In the genomic region with DNA sequence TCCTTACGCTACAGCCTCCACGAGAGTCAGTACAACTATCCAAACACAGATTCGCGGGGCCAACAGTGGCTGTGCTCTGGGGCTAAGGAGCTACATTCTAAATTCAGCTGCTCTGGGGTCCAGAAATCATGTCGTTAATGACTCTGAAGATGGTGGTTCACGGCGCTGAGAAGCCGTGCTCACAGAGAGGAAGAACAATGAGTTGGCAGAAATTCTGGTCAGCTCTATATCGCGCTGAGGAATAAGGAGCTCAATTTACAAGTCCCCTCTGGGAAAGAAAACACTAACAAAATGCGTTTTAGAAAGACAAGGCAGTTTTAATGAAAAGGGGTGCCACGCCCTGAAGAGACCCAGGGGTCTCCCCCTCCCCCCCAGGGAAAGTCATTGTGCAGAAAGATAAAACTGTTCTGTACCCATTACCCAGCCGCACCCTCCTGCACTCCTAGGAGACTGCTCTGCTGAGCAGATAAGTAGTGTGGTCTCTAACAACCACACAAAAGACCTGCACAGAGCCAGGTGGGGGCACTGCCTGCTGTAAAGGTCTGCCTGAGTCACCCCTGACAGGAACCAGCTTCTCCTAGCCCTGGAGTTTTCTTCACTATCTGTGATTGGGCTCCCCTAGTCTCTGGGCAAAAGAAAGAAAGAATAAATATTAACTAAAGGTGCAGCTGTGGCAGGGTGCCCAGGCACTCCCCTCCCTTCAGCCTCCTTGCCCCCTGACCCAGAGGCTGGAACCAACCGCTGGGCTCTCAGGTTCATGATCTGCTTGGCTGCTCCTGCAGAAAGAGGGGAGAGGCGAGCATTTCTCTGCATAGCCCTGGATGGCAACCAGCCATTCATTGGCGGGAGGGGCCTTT, we compare ENCODE assay signal across 9 mouse cellular contexts. TPM values are rescaled to one million over a fixed set of nuclear protein-coding genes. Genes with fewer than 3 reads are reported as not detected.
DNase-seq lines count a peak whose midpoint lies in the region; ATAC-seq lines count a peak whose summit lies in the region.
"Had no signal": no experiment of that assay in that cellular context is flagged by ENCODE, and none has a peak within 500 bp of the region (broad histone marks: within the 10 kb centered on the region; RNA-seq: fewer than 3 reads in every experiment).

No protein-coding gene starts in this region.

- H3K9me3 ChIP-seq in hindbrain, embryonic 12.5 days (replicated peaks) = no peaks in the 10 kb centered on the region
- no peaks in the 10 kb centered on the region for H3K9me3 ChIP-seq in hindbrain, embryonic 14.5 days (ENCODE audit: control insufficient read depth, low read length)
- no peaks in the 10 kb centered on the region for H3K9me3 ChIP-seq in erythroblast, embryonic 14.5 days (ENCODE audit: control insufficient read depth, low read length)
- H3K9me3 ChIP-seq in liver, embryonic 15.5 days (replicated peaks) = no peaks in the 10 kb centered on the region
- H3K9me3 ChIP-seq in stomach, embryonic 15.5 days = no peaks in the 10 kb centered on the region
- no peaks in the 10 kb centered on the region for H3K9me3 ChIP-seq in forebrain, embryonic 15.5 days
- H3K9me3 ChIP-seq: limb, embryonic 15.5 days had no signal

- 49% methylated on average over 16 of the region's 16 CpGs for WGBS in hindbrain, embryonic 12.5 days
- WGBS in hindbrain, embryonic 14.5 days = 42% methylated on average over 16 of the region's 16 CpGs
- 14% methylated on average over 16 of the region's 16 CpGs for WGBS in liver, embryonic 15.5 days (ENCODE audit: insufficient replicate concordance)
- 49% methylated on average over 16 of the region's 16 CpGs for WGBS in stomach, embryonic 15.5 days
- WGBS in forebrain, embryonic 15.5 days = 42% methylated on average over 16 of the region's 16 CpGs

- no peaks in the 10 kb centered on the region for H3K27me3 ChIP-seq in hindbrain, embryonic 12.5 days
- no peaks in the 10 kb centered on the region for H3K27me3 ChIP-seq in hindbrain, embryonic 14.5 days (ENCODE audit: control insufficient read depth, insufficient read depth, low read length)
- H3K27me3 ChIP-seq in erythroblast, embryonic 14.5 days (ENCODE audit: control insufficient read depth) = no peaks in the 10 kb centered on the region
- H3K27me3 ChIP-seq in liver, embryonic 15.5 days = no peaks in the 10 kb centered on the region
- no peaks in the 10 kb centered on the region for H3K27me3 ChIP-seq in stomach, embryonic 15.5 days (replicated peaks)
- H3K27me3 ChIP-seq in forebrain, embryonic 15.5 days = no peaks in the 10 kb centered on the region
- H3K27me3 ChIP-seq: limb, embryonic 15.5 days had no signal

- no peaks in the 10 kb centered on the region for H3K36me3 ChIP-seq in hindbrain, embryonic 12.5 days
- no peaks in the 10 kb centered on the region for H3K36me3 ChIP-seq in hindbrain, embryonic 14.5 days (replicated peaks; ENCODE audit: control insufficient read depth, insufficient read depth)
- H3K36me3 ChIP-seq in erythroblast, embryonic 14.5 days (ENCODE audit: control insufficient read depth) = peaks cover 3% of the 10 kb centered on the region; the same call in 1 of the 2 replicates
- H3K36me3 ChIP-seq in liver, embryonic 15.5 days (replicated peaks) = no peaks in the 10 kb centered on the region
- no peaks in the 10 kb centered on the region for H3K36me3 ChIP-seq in stomach, embryonic 15.5 days
- no peaks in the 10 kb centered on the region for H3K36me3 ChIP-seq in forebrain, embryonic 15.5 days
- H3K36me3 ChIP-seq: limb, embryonic 15.5 days had no signal

- no peak for DNase-seq in hindbrain, embryonic 14.5 days (ENCODE audit: low spot score)
- DNase-seq in right cerebral cortex, adult 18-20 months = no peak
- DNase-seq in adrenal gland, adult 18-20 months (ENCODE audit: low spot score in 2 of 2) = no peak

- ATAC-seq in hindbrain, embryonic 12.5 days (ENCODE audit: low FRiP score) = no peak; the same call in 1 of the 2 replicates
- no peak for ATAC-seq in hindbrain, embryonic 14.5 days (ENCODE audit: low FRiP score)
- peak; percentile 88 for ATAC-seq in liver, embryonic 15.5 days (ENCODE audit: insufficient read depth)
- peak; percentile 94 for ATAC-seq in stomach, embryonic 15.5 days (ENCODE audit: insufficient read depth, low FRiP score, low read depth)
- ATAC-seq in forebrain, embryonic 15.5 days (replicated peaks) = no peak

- H3K4me3 ChIP-seq in hindbrain, embryonic 12.5 days = no peak overlapping the region
- no peak overlapping the region for H3K4me3 ChIP-seq in hindbrain, embryonic 14.5 days (replicated peaks; ENCODE audit: low read length)
- peak overlapping the region; percentile 54 for H3K4me3 ChIP-seq in erythroblast, embryonic 14.5 days (replicated peaks)
- peak overlapping the region; percentile 52 for H3K4me3 ChIP-seq in liver, embryonic 15.5 days (replicated peaks)
- H3K4me3 ChIP-seq in stomach, embryonic 15.5 days (replicated peaks) = no peak overlapping the region
- no peak overlapping the region for H3K4me3 ChIP-seq in forebrain, embryonic 15.5 days
- H3K4me3 ChIP-seq: limb, embryonic 15.5 days had no signal

- H3K4me1 ChIP-seq in hindbrain, embryonic 12.5 days = peaks cover 13% of the 10 kb centered on the region
- H3K4me1 ChIP-seq in hindbrain, embryonic 14.5 days (replicated peaks; ENCODE audit: control insufficient read depth, insufficient read depth, low read length) = no peaks in the 10 kb centered on the region
- peaks cover 69% of the 10 kb centered on the region for H3K4me1 ChIP-seq in erythroblast, embryonic 14.5 days (ENCODE audit: control insufficient read depth)
- H3K4me1 ChIP-seq in liver, embryonic 15.5 days (replicated peaks) = peaks cover 70% of the 10 kb centered on the region
- H3K4me1 ChIP-seq in stomach, embryonic 15.5 days = peaks cover 18% of the 10 kb centered on the region
- H3K4me1 ChIP-seq in forebrain, embryonic 15.5 days = no peaks in the 10 kb centered on the region

- 0 out of 2 replicates have a peak overlapping the region, but pooled peaks have one; percentile 46 for H3K27ac ChIP-seq in hindbrain, embryonic 12.5 days
- H3K27ac ChIP-seq in hindbrain, embryonic 14.5 days = no peak overlapping the region
- peak overlapping the region; percentile 94 for H3K27ac ChIP-seq in liver, embryonic 15.5 days (replicated peaks)
- peak overlapping the region; percentile 81 for H3K27ac ChIP-seq in stomach, embryonic 15.5 days
- no peak overlapping the region for H3K27ac ChIP-seq in forebrain, embryonic 15.5 days (replicated peaks)
- H3K27ac ChIP-seq: limb, embryonic 15.5 days had no signal

- H3K9ac ChIP-seq in hindbrain, embryonic 12.5 days = no peak overlapping the region
- no peak overlapping the region for H3K9ac ChIP-seq in hindbrain, embryonic 14.5 days
- peak overlapping the region; percentile 57 for H3K9ac ChIP-seq in liver, embryonic 15.5 days
- no peak overlapping the region for H3K9ac ChIP-seq in stomach, embryonic 15.5 days
- no peak overlapping the region for H3K9ac ChIP-seq in forebrain, embryonic 15.5 days (replicated peaks)
- H3K9ac ChIP-seq: limb, embryonic 15.5 days had no signal

- no peak overlapping the region for H3K4me2 ChIP-seq in hindbrain, embryonic 12.5 days (replicated peaks)
- H3K4me2 ChIP-seq in hindbrain, embryonic 14.5 days (replicated peaks) = no peak overlapping the region
- H3K4me2 ChIP-seq in liver, embryonic 15.5 days = peak overlapping the region; percentile 80
- peak overlapping the region; percentile 6; the same call in 1 of the 2 replicates for H3K4me2 ChIP-seq in stomach, embryonic 15.5 days
- H3K4me2 ChIP-seq in forebrain, embryonic 15.5 days (replicated peaks) = no peak overlapping the region
- H3K4me2 ChIP-seq: limb, embryonic 15.5 days had no signal

RNA-seq across cellular contexts. Expression of a gene that starts 26.0 kb away (rescaled TPM):
- 578 and 632 TPM in 2 replicates for polyA plus RNA-seq in hindbrain, embryonic 12.5 days (2016; fragmentation: Nextera tagmentation; extraction: Ambion mirVana)
- 608 and 616 TPM in 2 replicates for polyA plus RNA-seq in hindbrain, embryonic 14.5 days (2014; fragmentation: Nextera tagmentation; extraction: Ambion mirVana)
- not detected in 2 replicates for polyA plus RNA-seq in erythroblast, embryonic 14.5 days (2012)
- 0.23 and 0.36 TPM in 2 replicates for polyA plus RNA-seq in liver, embryonic 15.5 days (2015; fragmentation: Nextera tagmentation; extraction: Ambion mirVana)
- polyA plus RNA-seq in stomach, embryonic 15.5 days (2015; fragmentation: Nextera tagmentation; extraction: Ambion mirVana) = 11.9 and 13.7 TPM in 2 replicates
- 333 TPM in 2 replicates for polyA plus RNA-seq in forebrain, embryonic 15.5 days (2015; fragmentation: Nextera tagmentation; extraction: Ambion mirVana)
- total RNA-seq in adrenal gland, adult 18-20 months (2021) = 1 to 10 TPM; 7.8 to 8.6 TPM

RNA-seq across cellular contexts. Expression of a gene that starts 26.5 kb away (rescaled TPM):
- 85.3 and 89.1 TPM in 2 replicates for polyA plus RNA-seq in hindbrain, embryonic 12.5 days (2016; fragmentation: Nextera tagmentation; extraction: Ambion mirVana)
- 84.9 and 93.8 TPM in 2 replicates for polyA plus RNA-seq in hindbrain, embryonic 14.5 days (2014; fragmentation: Nextera tagmentation; extraction: Ambion mirVana)
- 0.55 and 0.66 TPM in 2 replicates for polyA plus RNA-seq in erythroblast, embryonic 14.5 days (2012)
- 42.7 and 44.4 TPM in 2 replicates for polyA plus RNA-seq in liver, embryonic 15.5 days (2015; fragmentation: Nextera tagmentation; extraction: Ambion mirVana)
- 69.4 and 76.6 TPM in 2 replicates for polyA plus RNA-seq in stomach, embryonic 15.5 days (2015; fragmentation: Nextera tagmentation; extraction: Ambion mirVana)
- 73.2 and 78.2 TPM in 2 replicates for polyA plus RNA-seq in forebrain, embryonic 15.5 days (2015; fragmentation: Nextera tagmentation; extraction: Ambion mirVana)
- 10 to 100 TPM; 57.5 to 68.4 TPM for total RNA-seq in adrenal gland, adult 18-20 months (2021)

Comparison
In these comparisons a context has a peak if more than half of its experiments do, and no peak if none do; other contexts are left out.
1. H3K27ac ChIP-seq: peak in hindbrain, embryonic 12.5 days (single experiment), liver, embryonic 15.5 days (single experiment) and stomach, embryonic 15.5 days (single experiment); none in hindbrain, embryonic 14.5 days (single experiment) and forebrain, embryonic 15.5 days (single experiment).
2. ATAC-seq: peak in liver, embryonic 15.5 days (single experiment) and stomach, embryonic 15.5 days (single experiment); none in hindbrain, embryonic 12.5 days (single experiment), hindbrain, embryonic 14.5 days (single experiment) and forebrain, embryonic 15.5 days (single experiment).
3. H3K4me2 ChIP-seq: peak in liver, embryonic 15.5 days (single experiment) and stomach, embryonic 15.5 days (single experiment); none in hindbrain, embryonic 12.5 days (single experiment), hindbrain, embryonic 14.5 days (single experiment) and forebrain, embryonic 15.5 days (single experiment).
4. H3K4me3 ChIP-seq: peak in erythroblast, embryonic 14.5 days (single experiment) and liver, embryonic 15.5 days (single experiment); none in hindbrain, embryonic 12.5 days (single experiment), hindbrain, embryonic 14.5 days (single experiment), stomach, embryonic 15.5 days (single experiment) and forebrain, embryonic 15.5 days (single experiment).
5. RNA of a gene that starts 26.0 kb away (polyA plus RNA-seq): 608 to 616 TPM in hindbrain, embryonic 14.5 days, 578 to 632 TPM in hindbrain, embryonic 12.5 days and 333 TPM in forebrain, embryonic 15.5 days; 11.9 to 13.7 TPM in stomach, embryonic 15.5 days, 0.23 to 0.36 TPM in liver, embryonic 15.5 days and not detected in erythroblast, embryonic 14.5 days; every median in the first group is over 10 times any median in the second.
6. RNA of a gene that starts 26.5 kb away (polyA plus RNA-seq): 84.9 to 93.8 TPM in hindbrain, embryonic 14.5 days, 85.3 to 89.1 TPM in hindbrain, embryonic 12.5 days, 73.2 to 78.2 TPM in forebrain, embryonic 15.5 days, 69.4 to 76.6 TPM in stomach, embryonic 15.5 days and 42.7 to 44.4 TPM in liver, embryonic 15.5 days; 0.55 to 0.66 TPM in erythroblast, embryonic 14.5 days; every median in the first group is over 10 times any median in the second.